Mouse (Mus musculus): Measurements from ENCODE around the gene Stard8.
A peak's percentile ranks its signal among the peaks of the same experiment; 100 is the strongest.
"Not testable (repeated sequence)": the region's sequence is repeated elsewhere in the genome, so short reads cannot be mapped to it uniquely, and the experiment has no call there.

Stard8 gene

DNA sequence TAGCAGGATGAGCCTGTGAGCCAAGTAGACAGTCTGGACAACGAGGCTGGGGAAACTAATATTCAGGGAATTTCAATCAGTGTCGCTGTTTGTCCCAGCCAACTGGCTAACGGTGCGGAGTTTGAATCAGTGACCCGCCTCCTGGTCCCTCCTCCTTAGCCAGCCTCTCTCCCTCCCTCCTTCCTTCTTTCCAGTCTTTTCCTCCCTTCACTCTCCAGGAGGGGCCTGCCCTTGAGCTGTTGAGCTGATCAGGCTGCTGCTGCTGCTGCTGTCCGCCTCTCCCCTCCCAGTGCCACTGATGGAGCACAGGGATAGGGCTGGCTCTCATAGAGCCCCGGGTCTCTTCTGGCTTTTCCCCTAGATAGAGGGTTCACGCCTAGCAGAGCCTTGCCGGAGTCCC is at the start of gene Stard8:
Gene Stard8 (plus strand): TSS at position 203 of the 400 bp plus-strand sequence.
- DNase-seq (ENCODE audit: low read depth in 2 of 2, low spot score in 2 of 2), result no peak

- DNase-seq (ENCODE audit: low read depth in 2 of 2, low spot score in 2 of 2), result no peak
Observed at GRCm38 (mm10) chrX:98953941-98954340, 49.1 kb upstream of the Stard8 start.

DNA sequence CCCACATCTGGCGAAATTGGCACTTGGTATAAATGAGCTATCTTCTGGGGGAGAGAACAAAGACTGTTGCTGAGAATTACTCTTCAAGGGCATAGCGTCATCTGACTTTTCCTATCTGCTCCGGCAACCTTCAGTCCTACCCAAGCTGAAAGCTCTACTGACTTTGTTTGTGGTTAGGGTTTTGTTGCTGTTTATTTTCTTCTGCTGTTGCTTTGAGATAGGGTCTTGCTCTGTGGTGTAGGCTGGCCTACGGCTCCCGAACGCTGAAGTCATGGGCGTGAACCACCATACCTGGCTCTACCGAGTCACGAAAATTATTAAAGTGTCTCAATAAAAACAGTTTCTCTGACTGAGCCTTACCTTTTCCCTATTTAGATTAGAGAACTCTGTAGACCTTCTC is 44.8 kb upstream of the Stard8 start:
- no peak for DNase-seq (ENCODE audit: low read depth in 2 of 2, low spot score in 2 of 2)

DNA sequence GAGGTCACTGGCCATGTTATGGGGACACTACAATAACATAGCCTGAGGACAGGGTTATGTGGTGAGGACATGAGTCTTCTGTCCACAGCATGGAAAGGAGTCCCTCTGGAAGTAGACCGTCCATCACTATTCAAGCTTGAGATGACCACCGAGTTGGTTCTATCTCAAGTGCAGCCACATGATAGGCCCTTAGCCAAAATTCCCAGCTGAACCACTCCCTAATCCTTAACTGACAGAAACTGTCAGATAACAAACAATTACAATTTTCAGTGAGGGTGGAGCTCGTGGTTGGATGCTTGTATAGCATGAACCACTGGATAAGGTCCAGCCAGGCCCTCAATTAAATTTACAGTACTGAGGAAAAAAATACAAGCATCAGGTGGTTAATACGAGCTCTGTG is 44.0 kb upstream of the Stard8 start:
- DNase-seq (ENCODE audit: low read depth in 2 of 2, low spot score in 2 of 2), result no peak

GRCm38 (mm10) chrX:98963742-98964141 is 39.3 kb upstream of the Stard8 start:
- DNase-seq (ENCODE audit: low read depth in 2 of 2, low spot score in 2 of 2), result no peak

- no peak for DNase-seq (ENCODE audit: low read depth in 2 of 2, low spot score in 2 of 2)
Observed at GRCm38 (mm10) chrX:98964513-98964912, 38.5 kb upstream of the Stard8 start.

- not testable (repeated sequence) for DNase-seq (ENCODE audit: low read depth in 2 of 2, low spot score in 2 of 2)
Observed at GRCm38 (mm10) chrX:98986611-98987010, 16.4 kb upstream of the Stard8 start.

DNA sequence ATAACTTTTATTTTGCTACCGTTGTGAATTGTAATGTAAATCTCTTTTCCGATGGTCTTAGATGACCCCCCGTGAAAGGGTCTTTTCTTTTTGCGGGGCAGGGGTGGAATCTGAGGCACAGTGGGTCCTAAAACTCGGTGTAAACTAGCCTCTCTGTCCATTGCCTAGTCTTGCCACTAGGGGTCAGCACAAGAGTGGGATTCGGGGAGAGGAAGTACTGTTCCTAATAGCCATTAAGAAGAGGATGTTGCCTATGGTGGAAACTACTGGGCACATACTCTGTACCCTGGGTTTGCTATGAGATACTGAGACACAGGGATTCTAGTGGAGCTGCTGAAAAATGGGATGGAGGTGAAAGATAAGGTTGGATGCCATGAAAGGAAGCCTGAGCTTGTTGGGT is 13.5 kb upstream of the Stard8 start:
- no peak for DNase-seq (ENCODE audit: low read depth in 2 of 2, low spot score in 2 of 2)

GRCm38 (mm10) chrX:99002065-99002464 is 983 bp upstream of the Stard8 start:
- no peak for DNase-seq (ENCODE audit: low read depth in 2 of 2, low spot score in 2 of 2)

DNA sequence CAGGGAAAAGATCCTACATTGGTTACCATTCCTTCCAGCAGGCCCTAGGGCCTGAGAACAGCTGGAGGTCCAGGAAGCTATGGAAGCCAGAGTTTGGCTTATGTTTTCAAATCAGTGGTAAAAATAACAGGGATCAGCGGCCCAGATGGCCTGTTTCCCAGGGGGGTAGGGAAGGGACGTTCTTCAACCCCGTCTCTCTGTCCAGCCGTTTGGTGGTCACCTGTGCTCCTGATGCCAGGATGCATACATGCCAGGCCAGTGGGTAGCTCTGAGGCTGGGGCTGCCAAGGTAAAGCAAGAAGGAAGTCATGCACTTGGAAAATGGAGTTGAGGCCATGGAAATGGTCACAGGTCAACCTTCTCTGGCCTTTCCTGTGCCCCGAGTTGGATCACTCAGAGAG is 7.5 kb downstream of the Stard8 start:
- no peak for DNase-seq (ENCODE audit: low read depth in 2 of 2, low spot score in 2 of 2)

GRCm38 (mm10) chrX:99011281-99011680 is 8.2 kb downstream of the Stard8 start:
- DNase-seq (ENCODE audit: low read depth in 2 of 2, low spot score in 2 of 2), result no peak

DNA sequence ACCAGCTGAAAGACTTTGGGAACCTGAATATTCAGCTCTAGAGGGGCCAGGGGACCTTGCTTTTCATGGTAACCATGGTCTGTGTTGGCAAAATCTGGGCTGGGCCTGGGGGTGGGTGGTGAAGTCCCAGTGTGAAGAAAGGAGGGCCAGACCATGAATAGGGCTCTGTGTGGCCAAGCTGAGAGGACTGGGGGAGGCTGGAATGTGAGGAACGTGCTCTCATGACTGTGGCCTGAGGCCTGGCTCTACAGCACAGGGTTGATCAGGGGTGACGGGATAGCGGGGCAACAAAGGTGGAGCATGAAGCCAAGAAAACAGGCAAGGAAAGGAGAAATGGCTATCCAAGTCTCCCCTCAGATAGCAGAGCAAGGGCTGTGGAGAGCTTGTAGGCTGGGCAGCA is 9.4 kb downstream of the Stard8 start:
- DNase-seq (ENCODE audit: low read depth in 2 of 2, low spot score in 2 of 2), result no peak

DNA sequence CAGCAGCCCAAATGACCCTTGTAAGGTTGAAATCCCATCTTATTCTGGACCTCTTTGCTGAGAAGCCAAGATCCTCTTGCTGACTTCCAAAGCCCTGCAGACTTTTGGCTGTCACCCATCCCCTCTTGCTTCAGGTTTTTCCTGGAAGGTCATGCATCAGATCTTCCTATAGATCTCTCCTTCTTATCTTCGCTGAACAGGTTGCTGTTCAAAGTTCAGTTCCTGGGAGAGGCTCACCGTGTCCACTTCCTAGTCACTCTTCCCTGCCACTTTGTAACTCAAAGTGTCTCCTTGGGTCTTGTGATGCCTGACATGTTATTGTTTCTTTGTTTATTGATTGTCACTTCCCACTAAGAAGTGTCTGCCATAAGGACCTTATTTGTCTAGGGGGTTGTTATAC is 12.7 kb downstream of the Stard8 start:
- no peak for DNase-seq (ENCODE audit: low read depth in 2 of 2, low spot score in 2 of 2)

DNA sequence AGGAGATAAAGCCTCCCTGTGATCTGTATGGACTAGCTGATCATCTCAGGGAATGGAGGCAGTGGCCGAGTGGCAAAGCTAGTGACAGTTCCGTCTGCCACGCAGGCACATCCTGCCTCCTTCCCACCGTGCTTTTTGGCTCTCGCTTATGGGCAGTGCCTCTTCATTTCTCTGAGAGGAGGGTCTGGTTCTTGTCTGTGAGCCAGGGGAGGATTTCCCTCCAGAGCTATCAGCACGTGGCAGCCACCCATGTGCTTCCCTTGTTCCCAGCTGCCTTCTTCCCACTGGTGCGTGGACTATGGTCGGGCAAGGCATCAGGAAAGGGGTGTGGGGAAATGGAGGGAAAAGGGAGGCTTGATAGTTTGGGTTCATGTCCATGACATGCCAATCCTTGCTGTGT is 13.9 kb downstream of the Stard8 start:
- no peak for DNase-seq (ENCODE audit: low read depth in 2 of 2, low spot score in 2 of 2)

- no peak for DNase-seq (ENCODE audit: low read depth in 2 of 2, low spot score in 2 of 2)
Observed at GRCm38 (mm10) chrX:99017874-99018273, 14.8 kb downstream of the Stard8 start.

- DNase-seq (ENCODE audit: low read depth in 2 of 2, low spot score in 2 of 2), result no peak
Observed at GRCm38 (mm10) chrX:99019303-99019702, 16.3 kb downstream of the Stard8 start.

DNA sequence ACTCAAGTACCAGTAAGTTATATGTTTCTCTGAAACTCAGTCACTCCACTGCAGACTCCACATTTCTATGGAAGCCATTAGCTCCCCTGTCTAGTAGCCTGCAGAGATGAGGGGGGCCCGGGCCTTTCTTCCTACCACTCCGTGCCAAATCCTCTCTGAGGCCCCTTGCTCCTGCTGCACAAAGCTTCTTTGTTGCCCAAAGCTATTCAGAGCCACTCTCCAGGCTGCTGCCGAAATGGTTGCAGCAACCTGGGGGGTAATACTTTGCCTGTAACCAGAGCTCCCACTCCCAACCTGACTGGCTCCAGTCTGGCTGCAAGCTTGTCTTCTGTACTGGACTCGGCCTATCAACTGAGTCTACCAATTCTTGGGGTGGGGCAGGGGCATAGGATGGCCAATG is 17.2 kb downstream of the Stard8 start:
- no peak for DNase-seq (ENCODE audit: low read depth in 2 of 2, low spot score in 2 of 2)

DNA sequence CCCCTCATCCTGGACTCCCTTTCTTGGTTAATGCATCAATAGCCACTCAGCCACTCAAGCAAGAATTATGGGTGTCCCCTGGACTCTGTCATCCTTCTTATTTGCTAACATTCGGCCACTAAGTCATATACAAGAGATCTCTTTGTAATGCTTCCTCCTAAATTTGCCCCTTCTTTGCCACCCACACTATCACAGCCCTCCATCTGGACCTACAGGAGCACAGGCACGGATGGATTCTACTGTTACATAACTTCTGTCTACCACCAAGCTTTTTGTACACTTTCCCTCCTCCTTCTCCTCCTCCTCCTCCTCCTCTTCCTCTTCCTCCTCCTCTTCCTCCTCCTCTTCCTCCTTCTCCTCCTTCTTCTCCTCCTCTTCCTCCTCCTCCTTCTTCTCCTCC is 18.5 kb downstream of the Stard8 start:
- no peak for DNase-seq (ENCODE audit: low read depth in 2 of 2, low spot score in 2 of 2)

DNA sequence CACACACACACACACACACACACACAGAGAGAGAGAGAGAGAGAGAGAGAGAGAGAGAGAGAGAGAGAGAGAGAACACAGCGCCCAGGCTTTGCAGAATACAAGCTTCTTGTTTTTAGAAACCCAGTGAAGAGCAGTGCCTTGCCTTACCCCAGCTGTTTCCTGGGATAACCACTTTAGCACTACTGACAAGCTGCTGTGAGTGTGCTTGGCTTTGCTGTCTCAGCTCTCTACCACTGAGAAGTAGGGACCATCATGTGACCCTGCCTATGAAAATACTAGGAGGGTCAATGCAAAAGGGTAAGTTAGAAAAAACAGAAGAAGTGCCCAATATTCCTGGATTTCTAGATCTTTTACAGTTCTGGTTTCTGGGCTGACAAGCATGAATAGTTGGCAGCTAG is 20.9 kb downstream of the Stard8 start:
- DNase-seq (ENCODE audit: low read depth in 2 of 2, low spot score in 2 of 2), result no peak

DNA sequence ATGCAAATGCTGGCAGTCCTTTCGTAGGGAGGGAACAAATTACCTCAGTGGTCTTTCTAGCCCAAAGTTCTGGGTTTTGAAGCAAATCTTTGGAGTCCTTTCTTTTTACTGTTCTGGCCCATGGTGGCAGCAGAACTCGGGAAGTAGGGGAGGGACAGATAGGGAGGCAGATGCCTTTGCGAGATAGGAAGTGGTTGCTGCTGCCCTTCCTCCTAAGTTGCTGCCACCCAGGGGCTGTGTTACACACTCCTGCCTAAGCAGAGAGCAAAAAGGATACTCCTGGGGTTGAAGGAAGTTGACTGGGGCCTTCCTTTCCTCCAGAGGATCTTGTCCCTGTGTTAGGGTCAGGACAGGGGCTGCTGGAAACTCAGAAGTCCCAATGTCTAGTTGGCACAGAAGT is 32.4 kb downstream of the Stard8 start:
- DNase-seq (ENCODE audit: low read depth in 2 of 2, low spot score in 2 of 2), result no peak

- DNase-seq (ENCODE audit: low read depth in 2 of 2, low spot score in 2 of 2), result peak; percentile 1 to 4
Observed at GRCm38 (mm10) chrX:99042451-99042951, 39.5 kb downstream of the Stard8 start.

DNA sequence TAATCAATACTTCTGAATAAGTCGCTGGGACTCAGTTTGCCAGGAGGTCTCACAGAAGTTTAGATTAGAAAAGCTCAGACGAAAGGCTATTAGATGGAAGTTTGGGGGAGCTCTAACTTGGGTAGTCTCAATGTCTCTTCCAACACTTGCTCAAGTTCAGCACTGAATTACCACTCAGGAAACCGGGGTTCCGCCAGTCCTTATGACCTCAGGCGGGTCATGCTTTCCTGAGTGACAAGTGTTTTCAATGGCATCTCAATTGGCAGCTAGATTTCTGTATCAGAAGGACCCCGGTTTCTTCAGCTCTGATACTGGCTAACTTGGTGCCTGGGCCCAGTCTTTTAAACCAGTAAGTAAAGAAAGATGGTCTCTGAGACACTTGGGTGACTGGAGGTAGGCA is 40.2 kb downstream of the Stard8 start:
- no peak for DNase-seq (ENCODE audit: low read depth in 2 of 2, low spot score in 2 of 2)

- no peak for DNase-seq (ENCODE audit: low read depth in 2 of 2, low spot score in 2 of 2)
Observed at GRCm38 (mm10) chrX:99043739-99044138, 40.7 kb downstream of the Stard8 start.

- DNase-seq (ENCODE audit: low read depth in 2 of 2, low spot score in 2 of 2), result no peak
Observed at GRCm38 (mm10) chrX:99045315-99045714, 42.3 kb downstream of the Stard8 start.

Data from CD8-positive naive resting alpha-beta T cell, adult 2 months (primary cell).